Mouse (Mus musculus) lung, postnatal 0 days (tissue): ENCODE measurements around the gene Ablim1.

Experiments used
- CTCF ChIP-seq: IDR thresholded peaks from 2 replicates; pipeline ENCODE4 v1.5.1; 2016; ENCODE audit warnings: antibody characterized with exemption, mild to moderate bottlenecking
- EP300 ChIP-seq: IDR thresholded peaks from 2 replicates; pipeline ENCODE4 v1.6.1; 2016; ENCODE audit warnings: antibody characterized with exemption, mild to moderate bottlenecking, control low read depth

GRCm38 (mm10) chr19:57111301-57111700, 203.4 kb downstream of the Ablim1 start:
- TF ChIP-seq CTCF (no peak), EP300 (no peak)
